Mouse (Mus musculus): ENCODE measurements at regions not wholly inside any gene's neighbourhood (a gene's known extent, or its start where the extent isn't known, plus 50 kb on each side); places are given as distances from the start of the nearest gene placed in this dataset.
A peak's percentile ranks its signal among the peaks of the same experiment; 100 is the strongest.

DNA sequence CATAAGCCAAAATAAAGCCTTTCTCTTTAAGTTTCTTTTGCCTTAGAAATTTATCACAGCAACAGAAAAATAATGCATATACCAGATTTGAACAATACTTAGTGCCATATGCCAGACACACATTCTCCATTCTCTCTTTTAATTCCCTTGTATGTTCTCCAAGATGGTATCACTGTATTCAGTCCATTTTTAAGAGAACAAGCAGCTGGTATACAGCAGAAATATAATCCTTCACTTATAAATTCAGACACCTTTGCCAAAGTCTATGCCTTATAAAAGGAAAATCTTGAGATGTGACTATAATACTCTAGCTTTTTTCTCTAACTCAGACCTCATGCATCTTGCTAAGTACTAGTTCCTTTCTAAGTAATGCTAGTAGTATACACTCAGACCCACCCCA is 324.4 kb upstream of the Rag2 start:
- DNase-seq (ENCODE audit: low spot score in 2 of 2), result peak in 1 of 2 experiments; percentile 37
- intact Hi-C loops (cut with DNase I), result loop anchor here (5.0 kb wide), 1 partner anchor 162 kb away; no protein-coding TSS in a partner anchor

- intact Hi-C loops (cut with DNase I), result no loop called here
- DNase-seq (ENCODE audit: low spot score in 2 of 2), result no peak
Measured at GRCm38 (mm10) chr2:101321286-101321914, 303.1 kb upstream of the Rag2 start.

GRCm38 (mm10) chr2:101356709-101357108 is 267.8 kb upstream of the Rag2 start:
- DNase-seq (ENCODE audit: low spot score in 2 of 2), result no peak
- intact Hi-C loops (cut with DNase I), result no loop called here

GRCm38 (mm10) chr2:101364256-101364655 is 260.3 kb upstream of the Rag2 start:
- DNase-seq (ENCODE audit: low spot score in 2 of 2), result no peak
- intact Hi-C loops (cut with DNase I), result no loop called here

DNA sequence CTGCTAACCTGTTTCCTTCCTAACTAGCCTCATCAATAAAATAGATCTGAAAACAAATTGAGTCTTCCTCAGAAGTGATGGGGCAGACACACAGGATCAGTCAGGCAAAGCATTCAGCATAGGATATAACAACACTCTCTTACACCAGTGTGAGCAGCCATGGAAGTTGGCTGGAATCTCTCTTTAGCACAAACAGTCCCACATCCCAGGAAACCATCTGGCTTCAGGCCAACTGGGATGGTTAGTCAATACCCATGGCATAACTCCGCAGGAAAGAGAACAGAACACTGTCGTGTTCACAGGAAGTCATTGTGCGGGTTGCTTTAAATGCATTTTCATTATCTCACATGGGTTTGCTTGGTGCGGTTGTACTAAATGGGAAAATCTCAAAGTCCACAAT is 256.2 kb upstream of the Rag2 start:
- no peak for DNase-seq (ENCODE audit: low spot score in 2 of 2)
- intact Hi-C loops (cut with DNase I), result no loop called here

DNA sequence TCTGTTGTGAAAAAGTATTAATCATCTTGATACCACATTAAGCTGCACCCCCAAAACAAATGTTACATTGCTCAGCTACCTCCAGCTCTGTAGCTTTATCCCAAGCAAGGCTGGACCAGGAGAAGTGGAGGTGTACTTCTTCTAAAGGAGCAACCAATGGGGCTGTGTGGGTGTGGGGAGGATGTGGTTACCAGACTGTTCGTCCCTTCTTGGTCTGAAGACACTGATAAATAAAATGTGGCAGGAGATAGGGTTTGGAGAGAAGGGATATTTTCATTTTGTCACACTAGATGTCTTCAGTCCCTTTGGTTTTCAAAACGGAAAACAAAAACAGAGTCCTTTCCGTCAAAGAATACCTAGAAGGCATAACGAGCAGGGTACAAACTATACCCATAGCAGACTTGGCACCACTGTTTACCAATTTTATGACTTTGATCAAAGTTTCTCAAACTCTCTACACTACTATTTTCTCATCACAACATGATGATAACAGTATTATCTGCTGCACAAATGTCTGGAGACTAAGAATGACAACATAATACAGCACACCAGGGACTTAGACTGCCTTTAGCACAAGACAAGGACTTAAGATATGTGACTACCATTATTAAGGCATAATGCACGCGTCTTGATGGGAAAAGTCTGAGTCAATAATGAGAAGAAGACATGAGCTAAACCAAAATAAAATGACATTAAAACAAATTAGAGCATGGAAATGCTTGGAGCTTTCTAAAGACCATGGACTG is 253.4 kb upstream of the Rag2 start:
- intact Hi-C loops (cut with DNase I), result no loop called here
- DNase-seq (ENCODE audit: low spot score in 2 of 2), result no peak

- DNase-seq (ENCODE audit: low spot score in 2 of 2), result no peak
- intact Hi-C loops (cut with DNase I), result no loop called here
Measured at GRCm38 (mm10) chr2:101371834-101372493, 252.6 kb upstream of the Rag2 start.

DNA sequence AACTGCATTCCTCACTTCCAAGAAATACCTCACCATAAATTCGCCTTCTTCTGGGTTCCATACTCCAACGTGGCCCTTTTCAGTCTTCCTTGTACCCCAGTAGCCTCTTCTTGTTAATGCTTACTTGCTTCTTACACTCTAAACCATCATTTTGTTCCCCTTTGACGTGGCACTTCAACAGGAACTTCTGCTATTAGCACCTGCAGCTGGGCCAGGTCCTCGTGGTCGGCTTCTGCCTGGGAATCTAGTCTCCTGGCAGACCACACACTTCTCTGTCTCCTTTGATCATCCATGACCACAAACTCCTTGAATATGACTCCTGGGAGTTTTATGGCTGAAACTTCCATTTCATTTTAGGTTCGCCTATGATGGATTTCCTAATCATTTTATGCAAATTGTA is 243.9 kb upstream of the Rag2 start:
- intact Hi-C loops (cut with DNase I), result no loop called here
- no peak for DNase-seq (ENCODE audit: low spot score in 2 of 2)

- intact Hi-C loops (cut with DNase I), result no loop called here
- no peak for DNase-seq (ENCODE audit: low spot score in 2 of 2)
Measured at GRCm38 (mm10) chr2:101415002-101415401, 209.5 kb upstream of the Rag2 start.

DNA sequence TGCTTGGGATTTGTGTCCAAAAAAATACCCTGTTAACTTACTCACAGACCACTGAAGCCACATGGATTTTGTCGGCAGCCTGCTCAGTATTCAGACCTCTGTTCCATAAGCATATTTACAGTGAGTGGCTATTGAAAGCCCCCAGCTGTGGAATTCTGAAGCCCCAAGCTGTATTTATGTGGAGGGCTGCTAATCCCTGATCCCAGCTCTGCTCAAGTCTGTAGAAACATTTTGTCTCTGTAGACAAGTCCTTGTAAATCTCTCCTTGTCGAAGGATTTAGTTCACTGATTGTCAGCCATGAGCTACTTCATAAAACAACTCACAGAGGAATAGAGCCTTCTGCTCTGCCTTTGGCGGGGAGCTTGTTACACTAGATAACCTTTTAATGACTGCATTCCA is 207.8 kb upstream of the Rag2 start:
- no peak for DNase-seq (ENCODE audit: low spot score in 2 of 2)
- intact Hi-C loops (cut with DNase I), result no loop called here

DNA sequence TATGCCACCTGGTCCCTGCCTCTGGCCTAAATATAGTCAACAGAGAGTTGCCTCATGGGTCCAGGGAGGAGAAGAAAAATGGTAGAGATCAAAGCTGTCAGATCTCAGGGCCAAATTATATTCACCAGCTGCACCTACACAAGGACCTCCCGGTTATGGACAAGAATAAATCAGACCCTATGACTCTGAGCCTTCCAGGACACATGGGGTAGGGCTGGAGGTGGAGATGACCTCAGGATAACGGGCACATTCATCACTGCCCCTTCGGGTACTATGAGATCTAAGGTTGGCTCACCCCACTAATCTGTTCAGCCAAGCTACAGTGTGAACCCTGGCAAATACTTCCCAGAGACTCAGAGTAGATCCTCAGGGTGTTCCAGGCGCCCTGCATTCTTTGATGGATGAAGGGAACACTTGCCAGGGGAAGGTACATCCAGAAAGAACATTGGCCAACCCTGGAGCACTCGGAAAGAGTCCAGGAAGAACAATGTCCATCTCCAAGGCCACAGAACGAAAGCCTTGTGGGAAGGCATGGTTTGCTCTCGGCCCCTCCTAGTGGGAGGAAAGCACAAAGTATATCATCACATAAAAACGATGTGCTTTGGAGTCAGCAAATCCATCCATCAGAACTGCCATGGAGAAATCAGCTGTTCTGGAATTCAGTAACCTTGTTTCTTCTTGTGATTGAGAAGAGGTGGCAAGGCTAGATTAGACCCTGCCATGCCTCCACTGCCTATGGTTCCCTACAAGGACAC is 191.2 kb upstream of the Rag2 start:
- DNase-seq (ENCODE audit: low spot score in 2 of 2), result no peak
- intact Hi-C loops (cut with DNase I), result no loop called here

DNA sequence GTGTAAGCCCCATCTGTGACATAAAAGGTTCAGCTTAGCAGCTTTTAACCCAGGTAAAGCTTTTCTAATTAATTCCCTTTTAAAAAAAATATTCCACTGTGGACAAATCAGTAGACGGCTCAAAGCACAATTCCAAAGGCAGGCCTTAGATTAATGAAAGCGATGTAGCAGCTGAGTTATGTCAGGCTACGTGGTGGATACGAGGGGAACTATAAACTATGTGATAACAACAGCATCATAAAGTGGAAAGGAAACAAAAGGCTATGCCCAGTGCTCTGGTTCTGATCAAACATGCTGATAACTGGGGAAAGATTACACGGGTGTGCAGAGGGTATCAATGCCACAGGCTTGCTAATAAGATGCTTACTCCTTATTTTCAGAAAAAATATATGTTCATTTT is 184.3 kb upstream of the Rag2 start:
- no peak for DNase-seq (ENCODE audit: low spot score in 2 of 2)
- intact Hi-C loops (cut with DNase I), result no loop called here

DNA sequence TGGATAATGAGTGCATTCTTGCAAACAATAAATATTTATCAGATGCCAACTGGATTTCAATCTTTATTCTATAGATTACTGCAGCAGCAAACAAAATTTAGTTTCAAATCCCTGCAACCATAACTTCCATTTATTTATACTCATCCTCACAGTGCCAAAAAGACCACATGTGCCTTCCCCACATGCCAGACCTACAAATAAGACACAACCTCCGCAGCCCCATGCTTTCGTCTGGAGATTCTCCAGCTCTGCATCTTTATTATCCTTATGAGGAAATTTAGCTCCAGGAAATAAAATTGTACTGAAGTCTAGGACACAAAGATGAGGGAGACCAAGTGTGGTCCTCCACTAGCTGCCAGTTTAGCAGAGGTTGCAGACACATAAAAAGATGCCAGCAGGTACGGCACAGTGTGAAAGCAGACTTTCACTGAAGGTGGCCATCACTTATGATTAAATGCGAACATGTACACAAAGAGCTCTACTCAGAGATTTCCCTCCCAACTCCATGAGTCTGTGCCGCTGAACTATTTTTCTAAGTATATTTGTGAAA is 183.4 kb upstream of the Rag2 start:
- intact Hi-C loops (cut with DNase I), result no loop called here
- DNase-seq (ENCODE audit: low spot score in 2 of 2), result peak in 1 of 2 experiments; percentile 73

- intact Hi-C loops (cut with DNase I), result no loop called here
- DNase-seq (ENCODE audit: low spot score in 2 of 2), result no peak
Measured at GRCm38 (mm10) chr2:101455591-101455990, 168.9 kb upstream of the Rag2 start.

DNA sequence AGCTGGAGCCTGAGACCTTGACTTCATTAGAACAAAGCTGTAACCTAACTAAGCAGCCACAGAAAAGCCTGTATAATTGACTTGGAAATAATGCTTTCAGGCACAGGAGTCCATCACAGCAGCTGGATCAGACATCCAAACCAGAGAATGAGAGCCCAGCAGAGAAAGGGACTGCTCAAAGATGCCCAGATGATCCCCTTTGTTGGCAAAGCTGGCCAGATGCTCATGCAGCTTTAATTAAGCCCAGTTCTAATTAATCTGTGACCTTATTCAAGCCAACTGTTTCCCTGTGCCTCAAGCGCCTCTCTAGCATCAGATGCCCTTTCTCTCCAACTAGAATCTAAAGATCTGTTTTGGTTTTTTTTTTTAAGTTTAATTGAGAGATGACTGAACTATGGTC is 165.6 kb upstream of the Rag2 start:
- intact Hi-C loops (cut with DNase I), result no loop called here
- no peak for DNase-seq (ENCODE audit: low spot score in 2 of 2)

DNA sequence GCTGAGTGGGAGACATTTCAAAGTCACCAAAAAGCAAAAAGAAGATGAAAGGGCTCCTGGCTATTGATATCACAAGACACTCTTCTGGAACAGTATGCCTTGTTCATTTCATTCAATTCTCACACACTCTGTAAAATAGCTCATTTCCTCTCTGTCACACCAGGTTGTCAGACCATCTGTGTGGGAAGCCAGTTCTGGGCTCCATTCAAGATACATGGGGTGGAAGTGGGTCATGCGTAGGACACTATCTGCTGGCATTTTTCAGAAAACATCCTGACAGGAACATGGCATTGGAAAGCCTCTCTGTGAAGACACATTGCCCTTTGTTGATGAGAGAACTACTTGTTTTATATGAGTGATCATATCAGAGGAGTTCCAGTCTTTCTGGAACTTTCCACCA is 162.1 kb upstream of the Rag2 start:
- intact Hi-C loops (cut with DNase I), result loop anchor here (5.0 kb wide), 1 partner anchor 160 kb away; no protein-coding TSS in a partner anchor
- peak in 1 of 2 experiments; percentile 60 for DNase-seq (ENCODE audit: low spot score in 2 of 2)

DNA sequence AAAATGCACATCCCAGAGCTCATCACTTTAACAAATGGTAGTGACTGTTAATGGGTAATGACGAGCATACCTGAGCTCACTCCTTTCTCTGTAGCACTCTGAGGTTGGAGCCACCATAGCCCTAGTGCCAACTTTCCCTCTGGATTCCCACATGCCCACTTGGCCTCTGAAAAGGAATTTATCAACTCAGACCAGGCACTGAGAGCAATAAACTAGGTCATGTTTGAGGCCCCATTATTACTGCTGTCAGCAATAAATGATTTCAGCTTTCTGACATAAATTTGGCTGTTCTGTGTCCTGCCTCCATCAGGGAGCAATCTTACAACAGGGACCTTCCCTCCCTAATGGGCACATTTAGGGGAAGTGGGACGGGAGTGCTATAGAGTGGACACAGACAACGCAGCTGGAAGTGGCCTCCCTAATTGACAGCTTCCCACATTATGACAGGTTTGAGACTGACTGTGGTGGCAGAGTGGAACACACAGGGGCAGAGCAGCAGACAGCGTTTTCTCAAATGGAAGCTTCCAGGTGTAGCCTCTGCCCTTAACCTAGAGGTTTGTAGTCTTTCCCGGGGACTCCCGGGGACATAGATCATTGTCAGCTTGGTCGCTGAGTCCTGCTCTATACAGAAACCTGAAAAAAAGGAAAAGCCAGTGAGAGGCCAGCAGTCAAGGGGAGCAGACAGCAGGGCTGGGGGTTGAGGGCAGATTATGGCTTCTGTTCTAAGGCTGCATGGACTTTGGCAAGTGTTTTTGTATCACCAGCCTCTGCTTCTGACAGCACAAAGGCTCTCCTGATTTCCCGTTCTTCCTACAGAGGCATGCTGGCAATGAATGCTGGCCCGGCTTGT is 160.0 kb upstream of the Rag2 start:
- DNase-seq (ENCODE audit: low spot score in 2 of 2), result no peak
- intact Hi-C loops (cut with DNase I), result loop anchor here (5.0 kb wide), 1 partner anchor 162 kb away; no protein-coding TSS in a partner anchor

GRCm38 (mm10) chr2:101470569-101471100 is 153.9 kb upstream of the Rag2 start:
- no peak for DNase-seq (ENCODE audit: low spot score in 2 of 2)
- intact Hi-C loops (cut with DNase I), result no loop called here

Measured in left cerebral cortex, postnatal 25 days (tissue).